Mouse (Mus musculus): ENCODE data around the gene Gm9833.
"Not testable (repeated sequence)": the region's sequence is repeated elsewhere in the genome, so short reads cannot be mapped to it uniquely, and the experiment has no call there.

Gm9833 gene

DNA sequence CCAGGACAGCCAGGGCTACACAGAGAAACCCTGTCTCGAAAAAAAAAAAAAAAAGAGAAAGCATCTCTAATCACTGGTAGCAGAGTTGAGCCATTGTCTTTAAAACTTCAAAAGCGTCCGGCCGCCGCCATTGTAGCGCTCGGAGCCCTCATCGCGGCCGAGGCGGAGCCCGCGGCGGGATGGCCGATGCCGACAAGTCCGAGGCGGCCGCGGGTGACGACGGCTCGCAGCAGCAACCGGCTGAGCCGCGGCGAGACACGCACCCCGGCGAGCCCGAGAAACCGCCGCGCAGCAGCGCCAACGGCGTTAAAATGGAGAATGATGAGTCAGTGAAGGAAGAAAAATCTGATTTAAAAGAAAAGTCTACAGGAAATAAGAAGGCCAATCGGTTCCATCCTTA, at the start of gene Gm9833:
Gene Gm9833, plus strand, starts transcription at position 117 of the 400 bp plus-strand sequence.
- in situ Hi-C loops (cut with MboI; ENCODE audit: unreplicated experiment in 2 of 2): not testable (repeated sequence)

GRCm38 (mm10) chr3:10070070-10070469, 17.8 kb upstream of the Gm9833 start:
- in situ Hi-C loops (cut with MboI; ENCODE audit: unreplicated experiment in 2 of 2): no loop called here

DNA sequence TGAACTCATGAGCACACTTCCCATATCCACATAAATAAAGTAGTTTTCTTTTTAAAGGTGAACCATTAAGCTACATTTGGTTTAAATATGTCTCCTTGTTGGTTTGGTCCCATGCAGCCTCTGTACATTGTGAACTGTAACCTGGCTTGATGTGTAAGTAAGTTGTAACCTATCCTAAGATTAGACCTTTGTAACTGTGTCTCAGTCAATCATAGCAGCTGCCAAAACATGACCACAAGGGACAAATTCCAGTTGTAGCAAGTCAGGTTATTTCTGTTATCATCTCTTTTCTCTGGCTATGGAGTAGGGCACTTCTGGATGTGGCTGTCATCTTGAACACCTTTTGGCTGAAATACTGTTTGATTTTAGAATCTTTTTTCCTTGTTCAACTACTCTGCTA, 12.1 kb upstream of the Gm9833 start:
- in situ Hi-C loops (cut with MboI; ENCODE audit: unreplicated experiment in 2 of 2): no loop called here

GRCm38 (mm10) chr3:10077096-10077841, 10.6 kb upstream of the Gm9833 start:
- in situ Hi-C loops (cut with MboI; ENCODE audit: unreplicated experiment in 2 of 2): no loop called here

GRCm38 (mm10) chr3:10078113-10078512, 9.8 kb upstream of the Gm9833 start:
- in situ Hi-C loops (cut with MboI; ENCODE audit: unreplicated experiment in 2 of 2): no loop called here

- in situ Hi-C loops (cut with MboI; ENCODE audit: unreplicated experiment in 2 of 2): no loop called here
Observed at GRCm38 (mm10) chr3:10081336-10081735, 6.6 kb upstream of the Gm9833 start.

DNA sequence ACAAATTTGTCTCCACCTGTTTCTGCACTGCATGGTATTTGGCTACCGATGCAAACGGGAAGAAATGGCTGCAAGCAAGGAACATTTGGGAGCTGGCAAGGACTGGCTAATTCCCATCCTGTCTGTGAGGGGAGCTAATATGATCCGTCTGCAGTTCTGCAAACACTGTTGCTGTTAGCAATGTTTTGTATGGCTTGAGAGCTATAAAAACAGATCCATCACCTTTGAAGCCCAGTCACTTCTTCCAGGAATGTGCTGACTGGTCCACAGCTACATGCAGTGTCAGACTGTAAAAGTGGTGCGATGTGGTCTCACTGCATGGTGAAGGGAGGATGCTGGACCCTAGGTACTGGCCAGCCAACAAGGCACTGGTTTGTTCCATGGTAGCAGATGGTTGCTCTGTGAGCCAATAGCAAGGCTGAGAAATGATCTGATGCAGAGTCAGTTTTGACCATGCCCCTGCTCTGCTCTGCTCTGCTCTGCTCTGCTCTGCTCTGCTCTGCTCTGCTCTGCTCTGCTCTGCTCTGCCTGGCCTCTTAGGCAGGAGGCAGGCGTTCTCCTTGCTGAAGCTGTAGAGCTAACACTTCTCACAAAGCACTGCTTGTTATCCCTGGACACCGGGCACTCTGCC, 5.9 kb upstream of the Gm9833 start:
- in situ Hi-C loops (cut with MboI; ENCODE audit: unreplicated experiment in 2 of 2): no loop called here

GRCm38 (mm10) chr3:10082545-10083062, 5.3 kb upstream of the Gm9833 start:
- in situ Hi-C loops (cut with MboI; ENCODE audit: unreplicated experiment in 2 of 2): no loop called here

DNA sequence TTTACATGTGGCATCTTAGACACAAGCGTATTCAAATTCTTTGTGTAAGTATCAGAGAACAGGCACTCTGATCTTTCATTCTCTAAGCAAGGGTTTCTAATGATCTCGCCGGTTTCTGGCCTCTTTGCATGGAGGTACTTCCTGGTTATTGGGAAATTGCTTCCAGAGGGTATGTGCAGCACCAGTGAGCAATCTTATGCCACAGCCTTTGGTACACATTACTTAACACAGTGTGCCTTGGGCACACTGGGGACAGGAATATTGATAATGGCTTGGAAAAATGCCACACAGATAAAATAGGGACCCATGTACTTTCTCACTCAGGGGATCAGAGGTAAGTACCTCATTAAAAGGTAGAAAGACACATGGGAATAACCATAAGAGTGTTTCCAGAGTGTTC, 3.8 kb upstream of the Gm9833 start:
- in situ Hi-C loops (cut with MboI; ENCODE audit: unreplicated experiment in 2 of 2): no loop called here

GRCm38 (mm10) chr3:10085396-10086119, 2.4 kb upstream of the Gm9833 start:
- in situ Hi-C loops (cut with MboI; ENCODE audit: unreplicated experiment in 2 of 2): no loop called here

DNA sequence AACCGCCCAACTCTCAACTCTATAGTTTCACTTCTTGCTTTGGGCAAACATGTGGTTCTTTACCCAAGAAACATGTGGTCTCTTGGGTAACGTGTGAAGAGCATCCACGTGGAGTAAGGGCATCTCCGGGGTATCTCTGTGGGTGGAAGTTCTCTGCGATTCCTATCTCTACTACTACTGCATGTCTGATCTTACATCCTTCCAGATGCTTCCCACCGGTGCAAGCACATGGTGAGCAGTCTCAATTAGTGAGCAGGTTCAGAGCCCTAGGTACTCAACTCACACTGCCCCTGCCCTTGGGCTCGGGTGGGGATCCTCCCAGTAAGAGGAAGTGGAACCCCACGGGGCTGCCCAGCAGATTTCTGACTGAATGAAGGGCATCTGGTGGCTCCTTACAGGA, 399 bp upstream of the Gm9833 start:
- in situ Hi-C loops (cut with MboI; ENCODE audit: unreplicated experiment in 2 of 2): no loop called here

DNA sequence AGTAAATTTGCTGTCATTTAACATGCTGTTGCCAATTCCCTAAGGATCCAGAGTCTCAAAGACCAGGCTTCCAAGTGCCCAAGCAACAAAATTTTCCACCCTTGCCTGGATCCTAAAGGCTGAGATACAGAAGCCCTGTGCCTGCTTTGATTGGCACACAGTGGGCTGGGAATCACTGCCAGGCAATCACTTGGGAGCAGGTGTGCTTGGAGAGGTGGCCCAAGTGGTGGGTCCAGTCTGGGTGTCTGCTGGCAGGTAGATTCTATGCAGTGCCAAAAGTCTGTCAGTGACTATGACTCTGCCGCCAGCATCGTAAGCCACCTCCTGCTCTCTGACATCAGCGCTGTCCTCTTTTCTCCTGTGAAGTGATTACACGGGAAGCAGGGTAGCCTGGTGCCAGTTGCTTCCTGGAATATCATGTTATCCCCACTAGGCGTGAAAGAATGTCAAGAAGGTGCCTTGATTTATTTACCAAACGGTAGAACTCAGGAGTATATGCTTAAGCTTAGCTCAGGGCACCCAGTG, 3.8 kb downstream of the Gm9833 start:
- in situ Hi-C loops (cut with MboI; ENCODE audit: unreplicated experiment in 2 of 2): loop anchor here in 1 of 2 experiments (5.0 kb wide), 1 partner anchor 36 kb away; no protein-coding TSS in a partner anchor

DNA sequence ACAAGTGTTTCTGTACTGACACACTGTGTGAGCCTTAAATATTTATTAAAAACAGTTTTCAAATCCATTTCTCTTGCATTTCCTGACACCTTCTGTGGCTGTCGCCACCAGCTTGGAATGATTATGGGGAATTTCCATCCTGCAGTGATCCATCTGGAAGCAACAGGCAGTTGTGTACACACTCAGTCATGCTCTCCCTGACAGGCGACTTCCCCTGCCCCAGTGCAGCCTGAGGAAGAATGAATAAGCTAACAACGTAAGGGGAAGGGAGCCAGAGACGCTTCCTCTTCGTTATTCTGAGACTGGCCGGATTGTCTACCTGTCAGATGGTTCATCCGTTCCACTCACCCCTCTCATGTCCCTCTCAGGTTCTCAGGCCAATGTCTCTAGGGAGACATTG, 4.6 kb downstream of the Gm9833 start:
- in situ Hi-C loops (cut with MboI; ENCODE audit: unreplicated experiment in 2 of 2): loop anchor here in 1 of 2 experiments (5.0 kb wide), 1 partner anchor 35 kb away; no protein-coding TSS in a partner anchor

DNA sequence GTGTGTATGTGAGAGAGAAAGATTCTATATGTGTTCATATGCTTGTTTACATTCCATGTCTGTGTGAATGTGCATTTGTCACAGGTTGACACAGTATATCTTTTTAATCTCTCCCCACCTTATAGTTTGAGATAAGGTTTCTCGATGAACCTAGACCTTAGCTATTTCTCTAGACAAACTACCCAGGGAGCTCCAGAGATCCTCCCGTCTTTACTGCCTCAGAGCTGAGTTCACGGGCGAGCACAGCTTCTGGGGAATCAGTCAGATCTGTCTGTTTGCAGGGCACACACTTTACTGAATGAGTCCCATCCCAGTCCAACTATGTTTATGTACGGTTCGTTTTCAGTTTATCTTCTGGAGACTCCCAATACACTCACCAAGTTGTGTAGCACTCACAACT, 5.0 kb downstream of the Gm9833 start:
- in situ Hi-C loops (cut with MboI; ENCODE audit: unreplicated experiment in 2 of 2): loop anchor here in 1 of 2 experiments (5.0 kb wide), 1 partner anchor 34 kb away; no protein-coding TSS in a partner anchor

GRCm38 (mm10) chr3:10095076-10095622, 7.2 kb downstream of the Gm9833 start:
- in situ Hi-C loops (cut with MboI; ENCODE audit: unreplicated experiment in 2 of 2): no loop called here

DNA sequence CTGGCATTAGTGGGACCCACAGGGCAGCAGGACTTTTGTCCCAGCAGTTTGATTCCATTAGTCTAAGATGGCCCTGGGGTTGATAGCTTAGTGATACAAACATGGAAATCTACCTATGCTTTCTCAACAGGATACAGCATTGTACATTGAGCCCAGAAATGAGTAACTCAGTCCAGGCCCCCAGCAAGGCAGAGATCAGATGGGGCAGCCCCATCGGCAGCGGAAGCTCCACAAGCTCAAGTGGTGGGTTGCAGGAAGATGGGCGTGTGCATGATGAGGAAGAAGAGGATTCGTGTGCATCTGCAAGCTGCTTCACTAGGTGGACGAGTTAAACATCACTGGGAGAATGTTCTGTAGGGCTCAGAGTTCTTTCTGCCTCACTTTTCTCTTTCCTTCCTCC, 11.8 kb downstream of the Gm9833 start:
- in situ Hi-C loops (cut with MboI; ENCODE audit: unreplicated experiment in 2 of 2): no loop called here

DNA sequence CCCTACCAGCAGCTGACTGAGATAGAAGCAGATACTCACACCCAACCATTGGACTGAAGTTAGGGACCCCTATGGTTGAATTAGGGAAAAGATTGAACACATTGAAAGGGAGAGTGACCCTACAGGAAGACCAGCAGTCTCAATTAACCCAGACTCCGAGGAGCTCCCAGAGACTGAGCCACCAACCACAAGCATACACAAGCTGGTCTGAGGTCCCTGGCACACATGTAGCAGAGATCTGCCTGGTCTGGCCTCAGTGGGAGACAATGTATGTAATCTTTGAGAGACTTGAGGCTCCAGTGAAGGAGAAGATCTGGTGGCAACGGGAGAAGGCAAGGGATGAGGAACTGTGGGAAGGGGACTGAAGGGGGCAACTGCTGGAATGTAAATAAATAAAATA, 23.7 kb downstream of the Gm9833 start:
- in situ Hi-C loops (cut with MboI; ENCODE audit: unreplicated experiment in 2 of 2): no loop called here

DNA sequence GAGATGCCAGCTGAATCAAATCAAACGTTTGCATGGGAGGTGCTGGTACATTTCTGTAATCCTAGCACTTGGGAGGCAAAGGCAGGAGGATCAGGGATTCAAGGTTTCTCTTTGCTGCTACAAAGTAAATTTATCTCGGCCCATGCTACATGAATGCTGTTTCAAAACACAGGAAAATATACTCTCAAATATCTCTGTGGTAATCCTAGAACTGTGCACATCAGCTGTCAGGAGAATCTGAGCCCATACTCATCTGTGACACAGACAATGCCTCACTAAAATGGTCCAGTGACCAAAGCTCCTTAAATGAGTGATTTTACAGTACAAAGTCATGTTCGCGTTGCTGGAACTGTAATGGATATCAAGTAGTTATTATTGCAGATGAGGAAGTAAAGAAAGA, 24.3 kb downstream of the Gm9833 start:
- in situ Hi-C loops (cut with MboI; ENCODE audit: unreplicated experiment in 2 of 2): no loop called here

- in situ Hi-C loops (cut with MboI; ENCODE audit: unreplicated experiment in 2 of 2): no loop called here
Observed at GRCm38 (mm10) chr3:10112660-10113059, 24.8 kb downstream of the Gm9833 start.

- in situ Hi-C loops (cut with MboI; ENCODE audit: unreplicated experiment in 2 of 2): no loop called here
Observed at GRCm38 (mm10) chr3:10116531-10116930, 28.6 kb downstream of the Gm9833 start.

DNA sequence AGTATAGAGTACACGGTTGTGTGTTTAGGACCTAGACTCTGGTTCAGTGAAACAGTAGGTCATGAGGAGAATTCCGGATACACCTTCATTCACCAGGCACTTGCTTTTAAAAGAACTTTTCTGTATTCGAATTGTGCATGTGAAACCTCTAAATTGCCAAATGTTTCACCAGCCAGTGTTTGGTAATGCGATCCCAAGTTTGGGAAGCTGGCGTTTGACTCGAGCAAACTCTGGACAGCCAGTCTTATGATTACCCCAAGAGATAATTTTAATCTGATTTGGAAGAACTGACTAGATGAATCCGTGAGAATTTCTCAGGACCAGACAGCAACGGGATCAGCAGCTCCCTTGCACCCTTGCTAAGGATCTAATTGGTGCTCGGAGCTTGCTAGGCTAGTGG, 33.3 kb downstream of the Gm9833 start:
- in situ Hi-C loops (cut with MboI; ENCODE audit: unreplicated experiment in 2 of 2): no loop called here

Measured in v-Abl transformed pro-B cells (cell line).